Mouse (Mus musculus): ENCODE results near the gene D17H6S53E. TPM values are rescaled to one million over a fixed set of nuclear protein-coding genes. Genes with fewer than 3 reads are reported as not detected.
A peak's percentile ranks its signal among the peaks of the same experiment; 100 is the strongest.

The D17H6S53E gene
- polyA plus RNA-seq, 1 experiment from 2014 or later: 5.3 TPM

- Histone ChIP-seq H3K9ac (0 out of 2 replicates have a peak overlapping the region, but pooled peaks have one; percentile 36), H3K4me1 (peaks cover 24% of the 10 kb centered on the region), H3K27me3 (no peaks in the 10 kb centered on the region), H3K27ac (no peak overlapping the region), H3K9me3 (peaks cover 4% of the 10 kb centered on the region; the same call in 1 of the 2 replicates), H3K36me3 (replicated peaks) (peaks cover 75% of the 10 kb centered on the region), H3K4me2 (no peak overlapping the region), H3K4me3 (replicated peaks) (no peak overlapping the region)
- no peak for ATAC-seq (ENCODE audit: low FRiP score)
- 81% methylated on average over 16 of the region's 16 CpGs for WGBS
Observed at GRCm38 (mm10) chr17:35140490-35140996, 14.4 kb downstream of the D17H6S53E start.

DNA sequence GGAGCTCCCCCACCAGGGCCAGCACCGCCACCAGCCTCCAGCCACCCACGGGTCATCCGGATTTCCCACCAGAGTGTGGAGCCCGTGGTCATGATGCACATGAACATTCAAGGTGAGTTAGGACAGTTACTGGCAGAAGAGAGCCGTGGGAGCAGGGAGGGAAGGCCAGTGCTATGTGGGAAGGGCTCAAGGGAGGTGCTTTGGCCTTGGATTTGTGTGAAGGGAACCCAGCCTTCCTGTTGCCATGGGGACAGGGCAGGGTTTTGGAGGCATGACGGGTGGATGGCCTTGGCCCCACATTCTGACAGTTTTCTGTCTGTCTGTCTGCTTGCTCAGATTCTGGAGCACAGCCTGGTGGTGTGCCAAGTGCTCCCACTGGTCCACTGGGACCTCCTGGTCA lies 15.8 kb downstream of the D17H6S53E start:
- no peak for ATAC-seq (ENCODE audit: low FRiP score)
- H3K4me2 ChIP-seq: no peak overlapping the region
- H3K9ac ChIP-seq: no peak overlapping the region
- no peak overlapping the region for H3K4me3 ChIP-seq (replicated peaks)
- peaks cover 89% of the 10 kb centered on the region for H3K36me3 ChIP-seq (replicated peaks)
- no peaks in the 10 kb centered on the region for H3K27me3 ChIP-seq
- H3K4me1 ChIP-seq: peaks cover 15% of the 10 kb centered on the region
- no peak overlapping the region for H3K27ac ChIP-seq
- WGBS: 92% methylated on average over 6 of the region's 6 CpGs
- H3K9me3 ChIP-seq: peaks cover 4% of the 10 kb centered on the region; the same call in 1 of the 2 replicates

DNA sequence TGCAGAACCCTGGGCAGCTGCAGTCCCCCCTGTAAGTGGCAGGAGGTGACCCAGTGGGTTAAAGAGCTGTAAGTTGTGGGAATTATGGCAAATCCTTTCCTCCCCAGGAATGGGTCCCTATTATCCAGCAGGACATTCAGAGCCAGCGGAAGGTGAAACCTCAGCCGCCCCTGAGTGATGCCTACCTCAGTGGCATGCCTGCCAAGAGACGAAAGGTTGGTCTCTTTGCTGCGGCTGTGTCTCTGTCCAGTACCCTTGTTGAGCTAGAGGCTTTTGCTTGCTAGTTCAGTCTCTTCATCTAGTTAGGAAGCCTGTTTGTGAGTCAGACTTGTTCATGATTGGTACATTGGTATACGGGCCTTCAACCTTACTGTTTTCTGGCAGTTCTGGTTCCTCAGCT lies 20.0 kb downstream of the D17H6S53E start:
- Histone ChIP-seq H3K9me3 (peaks cover 4% of the 10 kb centered on the region; the same call in 1 of the 2 replicates), H3K27ac (0 out of 2 replicates have a peak overlapping the region, but pooled peaks have one; percentile 56), H3K4me2 (no peak overlapping the region), H3K4me3 (replicated peaks) (no peak overlapping the region), H3K36me3 (replicated peaks) (peaks cover 97% of the 10 kb centered on the region), H3K4me1 (no peaks in the 10 kb centered on the region), H3K27me3 (no peaks in the 10 kb centered on the region), H3K9ac (no peak overlapping the region)
- WGBS: 91% methylated on average over 5 of the region's 5 CpGs
- ATAC-seq (ENCODE audit: low FRiP score): no peak

DNA sequence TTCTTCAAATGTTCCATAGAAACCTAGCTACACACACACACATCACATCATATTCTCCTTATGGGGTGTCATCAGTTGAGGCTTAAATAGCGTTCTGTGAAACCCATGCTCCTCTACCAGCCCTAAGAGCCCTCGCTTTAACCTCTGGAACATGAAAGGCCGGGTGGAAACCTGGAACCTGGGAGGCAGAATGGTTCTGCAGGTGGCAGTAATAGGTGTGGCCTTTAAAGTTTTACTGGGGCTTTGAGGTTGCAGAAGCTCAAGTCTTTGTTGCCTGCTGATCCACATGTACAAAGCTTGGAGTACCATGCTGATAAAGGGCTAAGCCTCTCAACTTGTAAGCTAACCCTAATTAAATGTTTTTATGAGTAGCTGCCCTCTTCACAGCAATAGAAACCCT lies 21.2 kb downstream of the D17H6S53E start:
- peaks cover 97% of the 10 kb centered on the region for H3K36me3 ChIP-seq (replicated peaks)
- H3K4me2 ChIP-seq: no peak overlapping the region
- no peaks in the 10 kb centered on the region for H3K4me1 ChIP-seq
- no peak overlapping the region for H3K9ac ChIP-seq
- H3K27ac ChIP-seq: no peak overlapping the region
- H3K9me3 ChIP-seq: peaks cover 4% of the 10 kb centered on the region; the same call in 1 of the 2 replicates
- WGBS: 58% methylated on average over 3 of the region's 3 CpGs
- no peak overlapping the region for H3K4me3 ChIP-seq (replicated peaks)
- no peak for ATAC-seq (ENCODE audit: low FRiP score)
- H3K27me3 ChIP-seq: no peaks in the 10 kb centered on the region

DNA sequence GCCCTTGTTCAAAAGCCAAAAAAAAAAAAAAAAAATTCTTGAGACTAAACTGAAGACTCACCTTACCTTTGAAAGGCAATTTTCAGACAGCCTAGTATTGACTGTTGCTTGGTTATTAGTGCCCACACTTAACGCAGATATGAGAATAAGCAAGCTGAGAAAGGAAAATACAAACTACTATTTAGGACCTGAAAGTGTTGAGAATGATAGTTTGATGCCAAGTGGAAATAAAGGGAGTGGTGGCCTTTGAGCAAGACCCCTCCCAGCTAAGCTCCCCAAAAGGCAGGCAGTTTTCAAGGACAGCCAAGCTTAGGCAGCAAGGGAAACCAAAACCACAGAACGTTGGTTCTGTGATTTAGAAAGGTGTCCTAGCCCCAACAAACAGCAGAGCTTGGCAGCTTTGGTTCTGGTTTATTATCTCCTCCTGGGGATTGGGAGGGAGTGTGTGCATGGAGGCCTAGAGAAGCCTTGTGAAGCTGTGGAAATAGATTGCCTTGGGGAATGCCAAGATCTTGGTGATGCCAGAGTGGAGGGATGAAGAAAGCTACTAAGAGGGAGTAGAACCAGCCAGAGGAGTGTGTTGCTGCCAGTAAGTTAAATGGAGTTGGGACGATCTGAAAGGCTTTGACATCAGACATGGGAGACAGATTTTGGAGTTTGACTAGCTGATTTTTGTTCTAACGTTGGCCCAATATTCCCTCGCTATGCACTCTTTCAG lies 21.9 kb downstream of the D17H6S53E start:
- Histone ChIP-seq H3K9ac (no peak overlapping the region), H3K27me3 (no peaks in the 10 kb centered on the region), H3K36me3 (replicated peaks) (peaks cover 97% of the 10 kb centered on the region), H3K4me3 (replicated peaks) (no peak overlapping the region), H3K4me2 (no peak overlapping the region), H3K9me3 (peaks cover 4% of the 10 kb centered on the region; the same call in 1 of the 2 replicates), H3K27ac (no peak overlapping the region), H3K4me1 (no peaks in the 10 kb centered on the region)
- ATAC-seq (ENCODE audit: low FRiP score): no peak
- 71% methylated on average over 5 of the region's 5 CpGs for WGBS

GRCm38 (mm10) chr17:35152121-35152520 lies 25.9 kb downstream of the D17H6S53E start:
- ATAC-seq (ENCODE audit: low FRiP score): no peak

GRCm38 (mm10) chr17:35153077-35153476 lies 26.9 kb downstream of the D17H6S53E start:
- Histone ChIP-seq H3K36me3 (replicated peaks) (peaks cover 99% of the 10 kb centered on the region), H3K4me1 (no peaks in the 10 kb centered on the region), H3K4me3 (replicated peaks) (no peak overlapping the region), H3K9ac (no peak overlapping the region), H3K27ac (no peak overlapping the region), H3K4me2 (no peak overlapping the region), H3K9me3 (no peaks in the 10 kb centered on the region), H3K27me3 (no peaks in the 10 kb centered on the region)
- WGBS: 90% methylated on average over 9 of the region's 9 CpGs
- ATAC-seq (ENCODE audit: low FRiP score): no peak

More at GRCm38 (mm10) chr17:35152121-35152520, 25.9 kb downstream of the D17H6S53E start:
- H3K4me1 ChIP-seq: no peaks in the 10 kb centered on the region
- H3K9me3 ChIP-seq: no peaks in the 10 kb centered on the region
- 97% methylated on average over 4 of the region's 4 CpGs for WGBS
- H3K4me3 ChIP-seq (replicated peaks): no peak overlapping the region
- no peak overlapping the region for H3K27ac ChIP-seq
- no peak overlapping the region for H3K9ac ChIP-seq
- H3K36me3 ChIP-seq (replicated peaks): peaks cover 97% of the 10 kb centered on the region
- no peaks in the 10 kb centered on the region for H3K27me3 ChIP-seq
- H3K4me2 ChIP-seq: no peak overlapping the region

DNA sequence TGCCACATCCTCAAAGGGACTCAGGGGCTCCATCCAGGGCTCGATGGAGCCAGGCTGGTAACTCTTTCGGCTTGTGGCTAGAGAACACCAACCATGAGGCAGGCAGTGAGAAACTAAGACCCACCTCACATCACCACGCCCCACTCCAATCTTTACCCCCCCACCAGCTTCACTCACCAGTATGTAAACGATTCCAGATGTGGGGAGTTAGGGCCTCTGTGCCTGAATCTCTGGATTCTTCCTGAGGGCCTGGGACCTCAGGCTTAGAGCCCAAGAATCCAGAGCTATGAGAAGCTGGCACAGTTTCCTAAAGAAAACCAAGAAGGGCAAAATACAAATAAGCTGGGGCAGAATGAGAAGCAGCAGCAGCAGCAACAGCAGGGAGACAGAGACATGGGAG lies 27.8 kb downstream of the D17H6S53E start:
- Histone ChIP-seq H3K4me3 (replicated peaks) (no peak overlapping the region), H3K9me3 (no peaks in the 10 kb centered on the region), H3K9ac (no peak overlapping the region), H3K4me1 (no peaks in the 10 kb centered on the region), H3K27me3 (no peaks in the 10 kb centered on the region), H3K36me3 (replicated peaks) (peaks cover 99% of the 10 kb centered on the region), H3K27ac (no peak overlapping the region), H3K4me2 (no peak overlapping the region)
- no peak for ATAC-seq (ENCODE audit: low FRiP score)
- WGBS: 82% methylated on average over 4 of the region's 4 CpGs

DNA sequence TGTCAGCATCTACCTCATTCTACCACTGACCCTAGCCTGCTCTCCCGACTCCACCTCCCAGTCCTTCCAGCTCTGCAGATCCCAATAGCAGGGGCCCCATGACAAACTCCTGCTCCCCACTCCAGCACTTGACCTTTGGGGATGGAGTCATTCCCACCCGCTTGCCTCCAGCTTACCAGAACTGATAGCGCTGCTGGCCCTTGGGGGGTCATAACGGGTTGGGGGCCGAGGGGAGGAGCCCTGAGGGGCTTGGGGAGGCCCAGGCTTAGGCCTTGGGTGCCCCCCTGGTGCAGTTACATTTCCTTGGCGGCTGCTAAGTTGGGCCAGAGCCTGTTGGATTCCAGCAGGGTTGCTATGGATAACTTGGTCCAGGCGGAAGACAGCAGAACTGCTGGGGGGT lies 28.4 kb downstream of the D17H6S53E start:
- H3K27ac ChIP-seq: no peak overlapping the region
- no peaks in the 10 kb centered on the region for H3K9me3 ChIP-seq
- no peak overlapping the region for H3K9ac ChIP-seq
- H3K4me2 ChIP-seq: no peak overlapping the region
- 88% methylated on average over 7 of the region's 7 CpGs for WGBS
- no peak overlapping the region for H3K4me3 ChIP-seq (replicated peaks)
- H3K4me1 ChIP-seq: no peaks in the 10 kb centered on the region
- no peaks in the 10 kb centered on the region for H3K27me3 ChIP-seq
- ATAC-seq (ENCODE audit: low FRiP score): no peak
- peaks cover 99% of the 10 kb centered on the region for H3K36me3 ChIP-seq (replicated peaks)

DNA sequence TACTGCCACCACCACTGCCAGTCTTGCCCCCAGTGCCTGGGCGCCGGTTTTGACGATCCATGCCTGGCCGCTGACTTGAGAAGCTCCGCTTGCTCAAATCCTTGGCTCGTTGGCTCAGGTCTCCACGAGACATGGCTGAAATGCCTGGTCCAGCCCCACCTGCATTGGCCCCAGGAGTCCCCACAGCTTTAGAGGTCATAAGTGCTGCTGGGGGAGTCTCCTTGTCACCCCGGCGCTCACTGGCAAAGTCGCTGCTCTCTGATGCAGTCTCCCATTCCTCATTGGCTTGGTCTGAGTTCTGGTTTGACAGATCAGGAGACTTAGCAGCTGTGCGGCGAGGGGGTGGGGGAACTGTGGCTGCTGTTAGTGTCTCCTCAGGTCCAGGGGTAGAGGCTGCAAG lies 29.3 kb downstream of the D17H6S53E start:
- Histone ChIP-seq H3K36me3 (replicated peaks) (peaks cover 99% of the 10 kb centered on the region), H3K9ac (no peak overlapping the region), H3K9me3 (no peaks in the 10 kb centered on the region), H3K27me3 (no peaks in the 10 kb centered on the region), H3K4me2 (no peak overlapping the region), H3K4me1 (no peaks in the 10 kb centered on the region), H3K27ac (no peak overlapping the region), H3K4me3 (replicated peaks) (no peak overlapping the region)
- ATAC-seq (ENCODE audit: low FRiP score): no peak
- 94% methylated on average over 12 of the region's 12 CpGs for WGBS

GRCm38 (mm10) chr17:35156461-35157200 lies 30.5 kb downstream of the D17H6S53E start:
- WGBS: 93% methylated on average over 33 of the region's 33 CpGs
- ATAC-seq (ENCODE audit: low FRiP score): no peak
- Histone ChIP-seq H3K4me1 (peaks cover 2% of the 10 kb centered on the region; the same call in 1 of the 2 replicates), H3K4me2 (no peak overlapping the region), H3K36me3 (replicated peaks) (peaks cover 100% of the 10 kb centered on the region), H3K4me3 (replicated peaks) (no peak overlapping the region), H3K27me3 (no peaks in the 10 kb centered on the region), H3K9ac (no peak overlapping the region), H3K27ac (no peak overlapping the region), H3K9me3 (no peaks in the 10 kb centered on the region)

DNA sequence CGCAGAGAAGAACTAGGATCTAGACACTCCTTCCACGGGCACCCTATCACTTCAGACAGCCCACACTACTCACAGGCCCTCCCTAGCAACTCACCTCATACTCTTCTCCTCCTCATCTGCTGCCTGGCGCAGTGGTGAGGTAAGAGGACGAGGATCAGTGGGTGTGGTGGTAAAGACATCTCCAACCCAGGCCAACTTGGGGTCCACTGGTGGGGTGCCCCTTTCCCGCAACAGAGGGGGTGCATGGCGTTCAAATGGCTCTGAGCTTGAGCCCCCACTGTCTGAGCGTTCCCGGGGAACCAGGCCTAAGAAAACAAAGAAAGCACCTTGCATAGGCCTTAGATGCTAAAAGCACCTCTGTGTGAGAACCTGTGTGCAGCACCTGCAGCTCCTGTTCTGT lies 31.1 kb downstream of the D17H6S53E start:
- no peak for ATAC-seq (ENCODE audit: low FRiP score)
- H3K27me3 ChIP-seq: no peaks in the 10 kb centered on the region
- peaks cover 100% of the 10 kb centered on the region for H3K36me3 ChIP-seq (replicated peaks)
- no peak overlapping the region for H3K27ac ChIP-seq
- H3K4me1 ChIP-seq: peaks cover 8% of the 10 kb centered on the region
- H3K4me2 ChIP-seq: no peak overlapping the region
- no peak overlapping the region for H3K4me3 ChIP-seq (replicated peaks)
- no peaks in the 10 kb centered on the region for H3K9me3 ChIP-seq
- WGBS: 92% methylated on average over 8 of the region's 8 CpGs
- no peak overlapping the region for H3K9ac ChIP-seq
